Mouse (Mus musculus): ENCODE data around the gene Ermn.

Ermn gene

GRCm38 (mm10) chr2:58052821-58053581 is at the start of gene Ermn:
Gene Ermn, minus strand, starts transcription at chr2:58052864.
- DNase-seq (ENCODE audit: low read depth, low spot score), result no peak

DNA sequence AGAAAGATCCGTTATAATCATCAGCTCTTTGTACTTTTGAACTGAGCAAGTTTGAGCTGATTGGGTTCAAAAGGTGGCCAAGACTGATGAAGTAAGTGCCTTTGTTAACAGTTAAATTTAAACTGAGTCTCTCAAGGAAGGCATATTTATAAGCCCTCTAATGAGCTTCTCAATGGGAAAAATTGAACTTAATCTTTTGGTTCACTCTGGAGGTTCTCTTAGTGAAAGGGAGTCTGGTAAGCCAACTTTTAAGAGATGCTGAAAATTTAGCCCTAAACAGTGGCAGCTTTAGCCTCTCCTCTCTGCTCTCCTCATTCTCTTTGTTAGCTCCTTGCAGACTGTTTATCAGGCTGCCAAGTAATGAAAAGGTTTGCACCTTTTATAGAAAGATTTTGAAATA is 42.2 kb upstream of the Ermn start:
- no peak for DNase-seq (ENCODE audit: low read depth, low spot score)

GRCm38 (mm10) chr2:58086420-58086819 is 33.8 kb upstream of the Ermn start:
- DNase-seq (ENCODE audit: low read depth, low spot score), result no peak

DNA sequence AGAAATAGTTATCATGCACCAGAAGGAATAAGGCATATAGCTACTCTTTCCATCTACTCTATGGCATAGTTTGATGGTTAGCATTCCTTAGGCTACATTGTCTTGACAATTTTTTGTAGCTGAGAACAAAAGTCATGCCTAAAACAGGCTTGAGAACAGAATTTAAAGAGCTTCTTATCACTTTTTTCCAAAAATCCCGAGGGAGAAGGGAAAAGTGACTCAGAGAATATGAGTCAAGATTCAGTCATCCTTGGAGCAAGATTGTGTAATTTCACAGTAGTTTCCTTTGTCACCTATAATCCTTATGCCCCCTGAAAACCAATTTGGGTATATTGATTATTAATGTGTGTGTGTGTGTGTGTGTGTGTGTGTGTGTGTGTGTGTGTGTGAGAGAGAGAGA is 27.2 kb upstream of the Ermn start:
- no peak for DNase-seq (ENCODE audit: low read depth, low spot score)

DNA sequence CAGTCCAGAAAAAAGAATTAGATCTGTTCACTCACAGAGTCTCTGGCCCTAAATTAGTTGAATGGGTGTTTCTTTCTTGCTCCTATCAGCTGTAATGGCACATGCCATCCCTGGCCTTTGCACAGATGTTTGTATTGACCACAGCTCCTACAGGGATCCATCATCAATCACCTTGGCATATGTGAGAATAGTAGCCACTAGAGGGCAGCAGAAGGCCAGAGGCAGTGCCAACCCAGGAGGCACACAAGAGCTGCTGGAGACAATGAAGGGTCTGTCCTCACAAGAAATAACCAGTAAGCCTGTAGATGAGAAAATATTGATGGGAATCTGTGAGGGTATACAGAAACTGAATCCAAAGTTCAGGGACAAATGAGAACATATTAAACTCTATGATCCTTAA is 2.7 kb upstream of the Ermn start:
- peak; percentile 87 for DNase-seq (ENCODE audit: low read depth, low spot score)

DNA sequence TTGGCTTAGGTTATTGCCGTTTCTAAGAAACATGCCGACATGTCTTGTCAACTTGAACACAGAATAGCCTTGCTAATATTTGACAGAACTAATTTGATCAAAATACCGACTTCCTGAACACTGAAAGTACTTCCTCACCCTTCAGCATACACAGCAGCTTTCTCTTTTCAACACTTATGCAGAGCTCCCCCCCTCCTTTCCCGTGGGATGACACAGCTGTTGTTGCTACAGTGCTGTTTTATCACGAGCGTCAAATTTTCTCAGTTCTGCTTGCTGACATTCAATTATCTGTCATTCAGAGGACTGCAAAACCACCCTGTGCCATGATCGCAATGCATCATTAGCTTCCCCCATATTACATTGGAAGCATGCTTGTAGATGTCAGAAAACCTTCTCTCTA is 10.8 kb downstream of the Ermn start:
- DNase-seq (ENCODE audit: low read depth, low spot score), result no peak

DNA sequence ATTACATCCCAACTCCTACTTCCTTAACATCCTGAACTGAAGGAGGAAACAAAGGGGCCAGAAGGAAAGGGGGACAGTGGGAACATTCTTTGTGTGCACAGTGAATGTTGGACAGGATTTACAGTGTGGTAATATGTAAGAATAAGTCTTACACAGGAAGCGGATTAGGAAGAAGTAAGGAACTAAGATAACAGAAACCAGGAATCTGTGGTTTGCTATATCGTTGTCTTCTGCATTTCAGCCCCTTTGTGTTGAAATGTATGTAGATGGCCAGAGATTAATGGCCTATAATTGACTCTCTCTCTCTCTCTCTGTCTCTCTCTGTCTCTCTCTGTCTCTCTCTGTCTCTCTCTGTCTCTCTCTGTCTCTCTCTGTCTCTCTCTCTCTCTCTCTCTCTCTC is 15.7 kb downstream of the Ermn start:
- no peak for DNase-seq (ENCODE audit: low read depth, low spot score)

DNA sequence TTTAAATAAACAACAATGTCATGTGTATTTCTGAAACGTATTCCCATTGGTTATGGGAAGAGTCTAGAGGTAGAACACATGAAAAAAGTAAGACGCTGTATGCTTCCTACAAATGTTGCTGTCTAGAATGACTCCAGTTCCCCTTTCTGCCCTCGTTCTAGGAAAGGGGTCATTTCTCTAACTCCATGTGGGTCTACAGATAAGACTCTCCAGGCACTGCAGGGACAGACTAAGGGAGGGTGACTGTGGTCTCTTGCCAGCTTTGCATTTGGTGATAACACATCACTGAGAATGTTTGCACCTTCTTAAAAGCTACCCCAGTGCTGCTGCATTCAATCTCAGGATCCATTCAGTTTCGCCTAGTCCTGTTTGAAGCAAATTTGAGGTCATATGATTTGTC is 17.0 kb downstream of the Ermn start:
- DNase-seq (ENCODE audit: low read depth, low spot score), result no peak

- no peak for DNase-seq (ENCODE audit: low read depth, low spot score)
Observed at GRCm38 (mm10) chr2:58031431-58031830, 21.2 kb downstream of the Ermn start.

DNA sequence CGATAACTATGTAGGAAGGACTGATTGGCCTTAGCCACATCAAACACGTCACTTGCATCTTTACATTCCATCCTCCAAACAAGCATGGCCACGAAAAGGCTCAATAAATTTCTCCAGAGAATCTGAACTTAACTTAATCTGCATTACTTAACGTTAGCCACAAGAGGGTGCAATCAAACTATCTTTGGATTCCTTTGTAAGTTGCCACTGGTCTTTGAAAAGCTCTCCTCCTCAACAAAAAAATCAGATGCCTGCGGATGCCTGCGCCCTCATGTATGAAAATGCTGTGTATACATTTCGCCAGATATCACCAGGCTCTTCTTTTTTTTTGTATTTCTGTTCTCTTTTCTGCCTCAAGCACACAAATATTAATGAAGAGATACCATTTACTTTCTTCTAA is 23.3 kb downstream of the Ermn start:
- DNase-seq (ENCODE audit: low read depth, low spot score), result peak; percentile 80

GRCm38 (mm10) chr2:58026740-58027139 is 25.9 kb downstream of the Ermn start:
- no peak for DNase-seq (ENCODE audit: low read depth, low spot score)

DNA sequence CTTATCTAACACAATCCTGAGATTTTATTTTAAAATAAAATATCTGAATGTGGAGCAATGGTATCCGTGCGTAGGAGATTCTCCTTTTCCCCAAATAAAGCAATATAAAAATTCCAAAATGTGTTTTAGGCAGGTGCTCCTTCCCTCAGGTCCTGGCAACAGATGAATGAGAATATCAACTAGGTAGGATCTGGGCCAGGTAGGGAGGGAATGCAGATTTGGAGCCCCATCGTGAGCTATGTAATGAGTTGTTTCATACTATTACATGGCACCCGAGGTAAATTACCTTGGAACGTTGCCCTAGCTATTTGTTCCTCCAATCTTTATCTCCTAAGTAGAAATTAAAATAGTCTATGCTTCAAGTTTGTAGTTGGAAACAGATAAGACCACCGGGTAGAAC is 29.1 kb downstream of the Ermn start:
- DNase-seq (ENCODE audit: low read depth, low spot score), result no peak

DNA sequence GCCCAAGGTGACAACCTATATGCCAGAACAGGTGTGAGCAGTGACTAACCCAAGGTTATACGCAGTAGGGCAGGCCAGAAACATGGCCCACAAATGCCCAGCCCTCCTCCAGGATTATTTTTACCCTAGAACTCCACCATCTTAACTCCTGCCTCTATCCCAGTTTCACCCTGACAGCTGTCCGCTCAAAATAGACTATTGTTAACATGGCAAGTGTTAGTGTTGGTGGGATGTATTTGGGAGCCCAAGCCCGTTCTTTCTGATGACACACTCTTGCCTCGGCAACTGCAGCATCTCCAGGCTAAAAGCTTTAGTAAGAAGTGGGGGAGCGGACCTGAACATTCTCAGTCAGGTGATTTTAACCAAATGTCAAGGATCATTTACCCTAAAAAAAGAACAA is 45.6 kb downstream of the Ermn start:
- DNase-seq (ENCODE audit: low read depth, low spot score), result no peak

DNA sequence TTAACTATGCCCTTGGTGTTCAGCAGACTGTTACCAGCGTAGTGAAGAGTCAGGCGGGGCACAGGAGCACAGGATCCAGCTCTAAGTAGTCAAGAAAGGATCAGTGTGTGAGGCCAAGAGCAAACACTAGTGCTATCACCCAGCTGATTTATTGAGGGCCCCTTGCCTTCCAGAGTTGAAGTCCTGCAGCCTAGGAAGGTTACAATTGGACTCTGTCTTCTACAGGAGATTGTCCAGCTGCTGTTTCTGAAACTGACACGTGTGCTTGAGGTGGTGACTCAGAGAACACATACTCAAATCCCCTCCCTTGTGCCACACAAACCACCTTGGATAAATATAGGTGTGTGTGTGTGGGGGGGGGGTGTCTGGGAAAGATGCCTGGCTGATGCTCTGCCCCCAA is 51.2 kb downstream of the Ermn start:
- DNase-seq (ENCODE audit: low read depth, low spot score), result no peak

- DNase-seq (ENCODE audit: low read depth, low spot score), result no peak
Observed at GRCm38 (mm10) chr2:57997752-57998430, 54.8 kb downstream of the Ermn start, which contains the start of gene Galnt5. Gene Galnt5, plus strand, starts transcription at chr2:57997884.
